Mouse (Mus musculus): ENCODE measurements around the gene Itgal.
A peak's percentile ranks its signal among the peaks of the same experiment; 100 is the strongest.

DNA sequence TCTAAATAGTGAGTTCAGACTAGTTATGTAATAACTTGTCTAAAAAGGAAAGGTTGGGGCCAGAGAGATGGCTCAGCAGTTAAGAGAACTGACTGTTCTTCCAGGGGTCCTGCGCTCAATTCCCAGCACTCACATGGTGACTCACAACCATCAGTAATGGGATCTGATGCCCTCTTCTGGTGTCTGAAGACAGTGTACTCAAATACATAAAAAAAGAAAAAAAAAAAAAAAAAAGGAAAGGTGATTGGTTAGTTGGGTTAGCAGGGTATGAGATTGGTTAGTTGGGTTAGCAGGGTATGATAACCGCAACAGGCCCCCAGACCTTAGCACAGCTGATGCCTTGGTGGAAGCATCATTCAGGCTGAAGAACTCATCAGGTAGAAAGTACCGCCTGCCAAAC lies 32.5 kb upstream of the Itgal start:
- no peak for TF ChIP-seq CHD2 (IDR thresholded peaks at IDR 0.05; ENCODE audit: low read depth, low read length)
- TF ChIP-seq ZNF384 (IDR thresholded peaks at IDR 0.05; ENCODE audit: low read depth, low read length): peak; percentile 85
- TF ChIP-seq HCFC1 (IDR thresholded peaks at IDR 0.05; ENCODE audit: borderline replicate concordance, insufficient read depth, low read length): no peak
- TF ChIP-seq ZC3H11A (IDR thresholded peaks at IDR 0.05; ENCODE audit: borderline replicate concordance, low read depth, low read length): no peak

Data from ES-E14 (cell line).